Mouse (Mus musculus): ENCODE measurements around the gene Thsd4.

- TF ChIP-seq CTCF (IDR thresholded peaks at IDR 0.05; ENCODE audit: control insufficient read depth, insufficient read depth, insufficient read length) (no peak), USF1 (IDR thresholded peaks at IDR 0.05; ENCODE audit: low read depth) (no peak), CEBPB (IDR thresholded peaks at IDR 0.05; ENCODE audit: low read depth) (no peak)
Observed at GRCm38 (mm10) chr9:60043175-60043574, 478.7 kb downstream of the Thsd4 start.
